Mouse (Mus musculus) R1 (cell line): ENCODE results near the gene Rtn4.
"Not testable (repeated sequence)": the region's sequence is repeated elsewhere in the genome, so short reads cannot be mapped to it uniquely, and the experiment has no call there.

ENCODE experiments used
- DNase-seq: peaks from one replicate; pipeline ENCODE4 v3.0.0-alpha.2; 2018; ENCODE audit warnings: low read depth, low spot score

Gene Rtn4

GRCm38 (mm10) chr11:29692683-29693272, at the start of gene Rtn4:
Gene Rtn4 (plus strand): TSS chr11:29692947.
- DNase-seq = peak; percentile 99

GRCm38 (mm10) chr11:29644421-29644820, 48.3 kb upstream of the Rtn4 start:
- no peak for DNase-seq

GRCm38 (mm10) chr11:29645411-29646066, 47.2 kb upstream of the Rtn4 start:
- DNase-seq = no peak

- no peak for DNase-seq
Observed at GRCm38 (mm10) chr11:29647568-29648319, 45.0 kb upstream of the Rtn4 start.

- DNase-seq = not testable (repeated sequence)
Observed at GRCm38 (mm10) chr11:29655381-29655780, 37.4 kb upstream of the Rtn4 start.

GRCm38 (mm10) chr11:29660740-29661139, 32.0 kb upstream of the Rtn4 start:
- no peak for DNase-seq

- no peak for DNase-seq
Observed at GRCm38 (mm10) chr11:29667634-29668033, 25.1 kb upstream of the Rtn4 start.

- peak; percentile 75 for DNase-seq
Observed at GRCm38 (mm10) chr11:29669706-29670105, 23.0 kb upstream of the Rtn4 start.

GRCm38 (mm10) chr11:29673359-29673758, 19.4 kb upstream of the Rtn4 start:
- DNase-seq = no peak

- peak; percentile 79 for DNase-seq
Observed at GRCm38 (mm10) chr11:29676718-29677117, 16.0 kb upstream of the Rtn4 start.

- peak; percentile 54 for DNase-seq
Observed at GRCm38 (mm10) chr11:29679942-29680341, 12.8 kb upstream of the Rtn4 start.

- DNase-seq = no peak
Observed at GRCm38 (mm10) chr11:29680771-29681170, 12.0 kb upstream of the Rtn4 start.

GRCm38 (mm10) chr11:29684272-29684671, 8.5 kb upstream of the Rtn4 start:
- peak; percentile 64 for DNase-seq

GRCm38 (mm10) chr11:29686176-29686575, 6.6 kb upstream of the Rtn4 start:
- DNase-seq = no peak

GRCm38 (mm10) chr11:29691556-29691955, 1.2 kb upstream of the Rtn4 start:
- no peak for DNase-seq

GRCm38 (mm10) chr11:29692111-29692682, 550 bp upstream of the Rtn4 start:
- DNase-seq = peak; percentile 62

- DNase-seq = peak; percentile 94
Observed at GRCm38 (mm10) chr11:29693576-29694410, 1.0 kb downstream of the Rtn4 start.

- DNase-seq = no peak
Observed at GRCm38 (mm10) chr11:29694754-29695153, 2.0 kb downstream of the Rtn4 start.

- no peak for DNase-seq
Observed at GRCm38 (mm10) chr11:29702721-29703120, 10.0 kb downstream of the Rtn4 start.

- DNase-seq = no peak
Observed at GRCm38 (mm10) chr11:29705263-29705662, 12.5 kb downstream of the Rtn4 start.

- no peak for DNase-seq
Observed at GRCm38 (mm10) chr11:29706845-29707244, 14.1 kb downstream of the Rtn4 start.
